Mouse (Mus musculus) lung, embryonic 15.5 days (tissue): ENCODE measurements at regions not wholly inside any gene's neighbourhood (a gene's known extent, or its start where the extent isn't known, plus 50 kb on each side); places are given as distances from the start of the nearest gene placed in this dataset.

Experiments
- ATAC-seq: fragments of 200-750 bp; cut with Nextera tagmentation; 2 replicates; pipeline ENCODE4 v1.8.0; 2017; ENCODE audit warnings: moderate number of reproducible peaks, borderline replicate concordance; ENCODE audit not compliant: low FRiP score, low TSS enrichment; ENCODE audit errors: extremely low read depth
- H3K27ac ChIP-seq: fragments of 300-500 bp; sonication (generic); 2 replicates; pipeline ENCODE4 v1.5.1; 2015; ENCODE audit warnings: moderate library complexity, mild to moderate bottlenecking, inconsistent platforms
- H3K27me3 ChIP-seq: fragments of 300-500 bp; sonication (generic); 2 replicates; pipeline ENCODE4 v1.6.1; 2015; ENCODE audit warnings: inconsistent platforms
- H3K36me3 ChIP-seq: fragments of 300-500 bp; sonication (generic); 2 replicates; pipeline ENCODE4 v1.6.1; 2015; ENCODE audit warnings: inconsistent platforms
- H3K4me1 ChIP-seq: fragments of 300-500 bp; sonication (generic); 2 replicates; pipeline ENCODE4 v1.6.1; 2015; ENCODE audit warnings: inconsistent platforms
- H3K4me2 ChIP-seq: fragments of 300-500 bp; sonication (generic); 2 replicates; pipeline ENCODE4 v1.6.1; 2015; ENCODE audit warnings: inconsistent platforms, mild to moderate bottlenecking, moderate library complexity
- H3K4me3 ChIP-seq: fragments of 300-500 bp; sonication (generic); 2 replicates; pipeline ENCODE4 v1.5.1; 2015; ENCODE audit warnings: mild to moderate bottlenecking, inconsistent platforms
- H3K9ac ChIP-seq: fragments of 300-500 bp; sonication (generic); 2 replicates; pipeline ENCODE4 v1.6.1; 2015; ENCODE audit warnings: inconsistent platforms
- H3K9me3 ChIP-seq: fragments of 300-500 bp; sonication (generic); 2 replicates; pipeline ENCODE4 v1.6.1; 2016; ENCODE audit warnings: inconsistent platforms
- WGBS: fragments of 180-500 bp; shearing (Covaris S2); methylation state at CpG from one replicate; pipeline ENCODE4 v1.1.7; 2015; 5-methylcytosine and 5-hydroxymethylcytosine counted together

- H3K9ac ChIP-seq: no peak overlapping the region
- H3K4me2 ChIP-seq: no peak overlapping the region
- no peaks in the 10 kb centered on the region for H3K36me3 ChIP-seq
- no peak overlapping the region for H3K4me3 ChIP-seq
- no peak for ATAC-seq
- no peaks in the 10 kb centered on the region for H3K4me1 ChIP-seq
- no peaks in the 10 kb centered on the region for H3K9me3 ChIP-seq
- WGBS: 28% methylated on average over 3 of the region's 3 CpGs
- H3K27ac ChIP-seq: no peak overlapping the region
- no peaks in the 10 kb centered on the region for H3K27me3 ChIP-seq
These were observed 78.3 kb upstream of the Sgcd start for GRCm38 (mm10) chr11:48067072-48067471.

- no peaks in the 10 kb centered on the region for H3K4me1 ChIP-seq
- 67% methylated on average over 9 of the region's 9 CpGs for WGBS
- no peak overlapping the region for H3K4me3 ChIP-seq
- H3K4me2 ChIP-seq: no peak overlapping the region
- no peaks in the 10 kb centered on the region for H3K36me3 ChIP-seq
- no peaks in the 10 kb centered on the region for H3K9me3 ChIP-seq
- no peak overlapping the region for H3K27ac ChIP-seq
- no peaks in the 10 kb centered on the region for H3K27me3 ChIP-seq
- ATAC-seq: no peak
- no peak overlapping the region for H3K9ac ChIP-seq
These were observed 75.0 kb upstream of the Sgcd start for GRCm38 (mm10) chr11:48063719-48064118.

- H3K4me2 ChIP-seq: no peak overlapping the region
- ATAC-seq: no peak
- no peaks in the 10 kb centered on the region for H3K36me3 ChIP-seq
- no peak overlapping the region for H3K4me3 ChIP-seq
- no peaks in the 10 kb centered on the region for H3K4me1 ChIP-seq
- no peak overlapping the region for H3K9ac ChIP-seq
- no peak overlapping the region for H3K27ac ChIP-seq
- H3K9me3 ChIP-seq: no peaks in the 10 kb centered on the region
- no peaks in the 10 kb centered on the region for H3K27me3 ChIP-seq
These were observed 72.7 kb upstream of the Sgcd start for GRCm38 (mm10) chr11:48061501-48061900.

- Histone ChIP-seq H3K27ac (no peak overlapping the region), H3K4me1 (no peaks in the 10 kb centered on the region), H3K36me3 (no peaks in the 10 kb centered on the region), H3K9ac (no peak overlapping the region), H3K4me3 (no peak overlapping the region), H3K4me2 (no peak overlapping the region), H3K9me3 (no peaks in the 10 kb centered on the region), H3K27me3 (no peaks in the 10 kb centered on the region)
- 50% methylated on average over 3 of the region's 3 CpGs for WGBS
- peak; percentile 88; the same call in 1 of the 2 replicates for ATAC-seq
These were observed 62.5 kb upstream of the Sgcd start for GRCm38 (mm10) chr11:48051156-48051866.

- no peaks in the 10 kb centered on the region for H3K4me1 ChIP-seq
- H3K9ac ChIP-seq: no peak overlapping the region
- no peak overlapping the region for H3K4me3 ChIP-seq
- no peaks in the 10 kb centered on the region for H3K9me3 ChIP-seq
- ATAC-seq: no peak
- H3K27me3 ChIP-seq: no peaks in the 10 kb centered on the region
- H3K36me3 ChIP-seq: no peaks in the 10 kb centered on the region
- WGBS: 61% methylated on average over 1 of the region's 1 CpGs
- H3K27ac ChIP-seq: no peak overlapping the region
- H3K4me2 ChIP-seq: no peak overlapping the region
These were observed 59.5 kb upstream of the Sgcd start for GRCm38 (mm10) chr11:48048311-48048710.
